Mouse (Mus musculus): ENCODE measurements around the gene Clcn5.

Clcn5 gene

DNA sequence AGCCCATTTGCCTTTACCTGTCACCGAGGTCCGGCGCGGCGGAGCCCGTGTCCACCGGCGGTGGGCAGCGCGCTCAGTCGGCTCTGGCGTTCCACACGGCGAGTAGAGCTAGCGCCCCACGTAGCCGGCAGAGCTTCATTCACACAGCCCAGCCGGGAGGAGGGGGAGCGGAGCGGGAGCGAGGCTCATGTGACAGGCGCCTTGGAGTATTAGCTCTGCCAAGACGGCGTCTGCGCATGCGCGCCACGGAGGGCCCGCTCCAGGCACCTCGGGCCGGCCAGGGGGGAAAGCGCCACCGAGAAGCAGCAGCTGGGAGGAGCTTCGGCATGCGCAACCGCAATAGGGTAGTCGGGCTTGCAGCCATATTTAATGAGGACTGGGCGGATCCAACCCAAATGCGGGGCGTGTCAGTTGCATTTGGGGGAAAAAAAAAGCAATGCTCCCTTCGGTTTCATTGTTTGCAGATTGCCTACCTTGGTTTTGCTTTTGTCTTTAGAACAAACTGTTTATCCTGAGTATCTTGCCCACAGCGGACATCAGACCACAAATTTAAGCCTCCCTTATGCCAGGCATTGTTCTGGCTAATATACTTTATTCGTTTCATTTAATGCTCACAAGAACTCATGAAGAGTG, at the start of gene Clcn5:
Clcn5 (minus strand) TSS at position 270 of the 633 bp plus-strand sequence.
- peak; percentile 96 for DNase-seq

DNA sequence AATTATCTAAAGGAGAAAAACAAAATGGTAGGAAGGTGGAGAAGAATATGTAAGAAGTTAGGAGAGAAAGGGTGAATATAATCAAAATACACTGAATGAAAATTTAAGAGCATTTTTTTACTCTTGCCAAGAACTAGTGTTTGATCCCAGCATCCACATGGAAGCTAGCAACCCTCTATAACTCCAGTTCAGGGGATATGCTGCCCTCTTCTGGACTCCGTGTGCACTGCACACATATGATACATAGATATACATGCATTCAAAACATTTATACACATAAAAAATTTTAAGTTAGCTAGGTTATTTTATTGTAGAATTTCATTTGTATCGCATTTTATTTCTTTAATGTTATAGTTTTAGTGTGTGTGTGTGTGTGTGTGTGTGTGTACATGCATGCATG, 6.3 kb upstream of the Clcn5 start:
- DNase-seq, result no peak

DNA sequence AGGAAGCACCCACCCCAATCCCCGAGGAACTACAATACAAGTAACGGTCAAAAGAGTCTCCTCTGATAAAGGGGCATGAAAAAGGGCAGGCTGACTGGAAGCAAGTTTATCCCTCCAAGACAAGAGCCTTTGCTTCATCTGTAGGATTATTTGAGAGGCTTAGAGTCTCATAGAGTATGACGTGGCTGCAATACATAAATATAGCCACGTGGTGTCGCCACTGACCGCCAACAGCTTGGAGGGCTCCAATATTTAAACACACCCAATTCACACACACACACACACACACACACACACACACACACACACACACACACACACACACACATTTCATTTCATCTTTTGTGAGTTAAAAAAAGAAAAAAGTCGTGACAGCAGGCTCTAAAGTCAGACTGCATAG, 3.1 kb upstream of the Clcn5 start:
- DNase-seq, result peak; percentile 41

DNA sequence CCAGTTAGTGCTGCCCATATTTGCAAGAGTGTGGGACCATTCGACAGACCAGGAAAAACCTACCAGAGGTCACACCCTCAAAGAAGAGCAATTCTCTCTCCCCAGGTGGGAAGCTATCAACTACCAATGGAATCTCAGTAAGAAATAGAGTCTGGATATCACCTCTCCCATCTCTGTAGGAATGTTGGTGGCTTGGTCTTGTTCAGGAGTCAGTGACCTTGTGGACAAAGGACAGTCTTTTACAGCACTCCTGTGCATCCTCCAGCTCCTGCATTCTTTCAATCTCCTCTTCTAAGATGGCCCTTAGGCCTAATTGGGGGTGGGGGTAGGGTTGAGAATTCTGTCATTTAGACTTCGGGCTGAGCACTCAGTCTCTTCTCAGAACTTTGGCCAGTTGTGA, 1.4 kb upstream of the Clcn5 start:
- DNase-seq, result no peak

GRCm38 (mm10) chrX:7318551-7319025, 570 bp downstream of the Clcn5 start:
- DNase-seq, result peak; percentile 5

DNA sequence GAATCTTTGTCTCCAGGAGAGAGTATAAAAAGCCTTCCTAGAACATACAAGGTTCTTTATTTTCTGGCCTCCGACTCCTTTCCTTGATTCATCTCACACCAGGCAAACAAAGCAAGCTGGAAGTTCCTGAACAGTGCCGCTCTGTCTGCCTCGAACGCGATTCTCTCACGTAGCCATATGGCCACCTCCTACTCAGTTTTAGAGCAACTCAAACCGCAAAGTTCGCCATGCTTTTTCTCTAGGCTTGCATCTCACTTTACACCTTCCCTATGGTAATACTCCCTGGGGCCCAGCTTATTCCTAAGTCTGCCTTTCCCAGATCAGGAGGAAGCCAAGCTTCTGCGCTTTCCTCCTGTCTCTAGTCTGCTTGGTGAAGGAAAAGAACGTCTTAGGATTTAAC, 4.0 kb downstream of the Clcn5 start:
- peak; percentile 77 for DNase-seq

DNA sequence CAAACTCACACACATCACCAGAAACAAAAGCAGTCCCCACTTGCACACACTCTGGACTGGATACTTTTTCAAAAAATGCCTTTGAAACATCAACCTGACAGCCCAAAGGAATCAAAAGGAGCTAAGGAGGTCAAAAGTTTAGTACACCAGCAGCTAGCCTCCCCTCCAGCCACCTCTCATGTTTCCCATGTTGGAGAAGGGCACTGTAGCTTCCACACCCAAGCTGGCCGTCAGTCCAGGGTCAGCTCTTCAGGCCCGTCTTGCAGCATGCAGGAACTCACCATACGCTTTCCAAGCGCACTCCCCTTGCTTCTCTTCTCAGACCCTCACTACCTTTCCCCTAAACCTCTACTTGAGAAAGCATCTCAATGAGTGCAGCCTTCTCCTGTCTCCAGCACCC, 4.5 kb downstream of the Clcn5 start:
- no peak for DNase-seq

DNA sequence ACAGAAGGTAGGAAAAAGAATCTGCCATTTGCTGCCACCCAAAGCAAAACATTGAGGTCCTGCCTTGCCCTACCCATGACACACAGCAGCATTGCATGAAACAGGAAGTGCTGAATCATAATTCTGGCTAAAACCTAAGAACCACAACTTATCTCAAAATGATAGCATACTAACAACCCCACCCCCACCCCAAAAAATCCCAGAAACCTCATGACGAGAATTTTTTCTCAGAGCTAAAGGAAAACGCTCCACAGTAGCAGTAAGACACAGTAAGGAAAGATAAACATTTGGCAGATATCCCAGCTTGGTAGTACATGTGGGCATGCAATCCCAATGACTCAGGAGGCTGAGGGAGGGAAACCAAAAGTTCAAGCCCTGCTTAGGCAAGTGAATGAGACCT, 10.9 kb downstream of the Clcn5 start:
- no peak for DNase-seq

- DNase-seq, result no peak
Measured at GRCm38 (mm10) chrX:7306861-7307260, 12.3 kb downstream of the Clcn5 start.

DNA sequence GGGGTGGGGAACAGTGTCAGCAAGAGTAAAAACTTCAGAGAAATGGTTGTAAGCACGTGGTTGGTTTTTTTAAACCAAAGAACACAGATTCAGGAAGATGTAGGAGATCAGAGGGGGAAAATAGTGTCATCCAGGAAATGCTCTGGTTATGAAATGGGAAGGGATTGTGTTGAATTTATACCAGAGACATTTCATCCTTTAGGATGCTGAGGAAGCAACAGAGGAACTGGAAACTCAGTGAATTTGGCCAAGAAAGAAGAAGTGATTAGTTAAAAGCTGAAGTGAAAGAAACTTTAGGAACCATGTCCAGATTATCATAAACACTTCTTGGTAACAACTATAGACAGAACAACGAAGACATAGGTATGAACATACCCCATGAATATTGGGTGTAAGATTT, 26.2 kb downstream of the Clcn5 start:
- no peak for DNase-seq

DNA sequence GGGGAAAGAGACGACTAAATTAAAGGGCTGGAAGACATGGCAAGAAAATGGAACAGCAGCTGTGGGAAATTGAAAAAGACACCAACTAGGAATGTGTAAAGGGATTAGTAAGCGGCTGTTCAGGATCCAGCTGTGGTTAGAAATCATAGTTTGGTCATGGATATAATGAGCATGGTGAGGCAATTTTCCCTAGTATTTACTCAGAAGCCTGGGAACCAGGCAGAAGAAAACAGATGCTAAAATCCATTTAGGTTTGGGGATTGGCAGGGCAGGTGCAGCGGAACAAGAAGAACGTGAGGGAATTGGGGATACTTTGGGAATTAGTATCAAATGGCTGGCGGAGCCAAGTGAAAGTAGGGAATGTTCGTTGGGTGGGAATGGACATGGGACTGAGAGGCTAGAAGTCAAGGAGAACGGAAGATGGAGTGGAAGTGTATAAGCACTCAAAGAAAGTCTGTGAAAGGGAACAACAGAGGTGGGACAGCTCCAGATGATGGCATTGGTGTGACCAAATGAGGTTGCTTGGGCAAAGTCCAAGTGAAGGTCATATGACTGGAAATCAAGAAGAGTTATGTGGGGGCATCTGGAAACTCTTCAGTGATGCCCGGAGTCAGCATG, 26.9 kb downstream of the Clcn5 start:
- no peak for DNase-seq

GRCm38 (mm10) chrX:7288976-7289375, 30.2 kb downstream of the Clcn5 start:
- DNase-seq, result no peak

DNA sequence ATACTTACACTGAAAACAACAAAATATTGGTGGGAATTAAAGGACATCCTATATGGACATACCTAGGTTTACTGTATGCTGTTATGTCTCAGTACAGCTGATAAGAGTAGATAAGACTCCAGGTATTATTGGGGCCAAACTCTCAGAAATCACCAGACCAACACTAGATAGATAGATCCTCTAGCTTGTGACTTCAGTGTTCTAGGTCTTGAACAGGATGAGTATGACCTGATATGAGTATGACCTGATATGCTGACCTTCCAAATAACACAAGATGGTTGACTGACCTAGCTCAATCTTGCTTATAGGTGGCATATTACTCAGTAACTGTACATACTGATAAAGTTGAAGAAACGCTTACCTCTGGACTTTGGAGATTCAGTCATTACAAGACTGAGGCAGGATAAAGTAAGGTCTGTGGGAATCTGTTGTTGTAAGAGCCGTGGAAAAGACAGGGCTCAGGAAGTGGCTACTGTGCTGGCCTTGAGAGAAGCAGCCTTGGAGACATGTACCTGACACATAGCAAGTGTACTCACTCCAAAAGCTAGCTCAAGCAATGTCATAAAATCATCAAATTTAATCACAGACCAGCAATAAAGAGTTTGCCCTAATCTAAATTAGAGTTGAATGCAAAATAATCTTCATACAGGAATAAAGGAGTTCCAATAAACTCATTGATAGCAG, 32.0 kb downstream of the Clcn5 start:
- DNase-seq, result no peak

DNA sequence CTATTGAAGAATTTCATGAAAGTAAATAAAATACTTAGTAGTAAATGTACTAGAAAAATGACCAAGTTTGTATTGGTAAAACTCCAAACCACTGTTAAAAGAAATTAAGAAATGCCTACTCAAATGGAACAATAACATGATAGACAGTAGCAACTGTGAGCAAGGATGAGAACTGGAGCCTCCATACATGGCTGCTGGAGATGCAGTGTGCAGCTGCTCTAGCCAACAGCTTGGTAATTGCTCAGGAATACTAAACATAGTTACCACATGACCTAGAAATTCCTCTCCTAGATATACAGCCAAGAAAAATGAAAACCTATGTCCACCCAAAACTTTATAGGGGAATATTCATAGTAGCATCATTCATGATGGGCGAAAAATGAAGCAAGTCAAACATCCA, 36.5 kb downstream of the Clcn5 start:
- no peak for DNase-seq

DNA sequence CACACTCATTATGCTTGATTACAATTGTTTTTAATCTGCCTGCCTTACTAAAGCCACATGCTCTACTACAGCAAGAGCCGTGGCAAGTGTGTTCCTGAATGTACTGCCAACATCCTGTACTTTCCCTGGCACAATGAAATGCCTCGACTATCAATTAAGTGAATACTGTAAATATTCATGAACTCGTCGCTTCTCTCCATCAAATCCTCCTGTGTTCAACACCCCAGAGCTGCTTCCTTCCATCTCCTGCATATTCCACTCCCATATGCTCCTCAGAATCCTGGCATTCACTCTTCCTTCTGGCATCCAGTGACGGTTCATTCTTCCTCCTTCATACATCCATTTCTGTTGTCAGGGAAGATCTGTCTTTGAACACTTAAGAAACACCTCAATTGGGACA, 39.4 kb downstream of the Clcn5 start:
- no peak for DNase-seq

GRCm38 (mm10) chrX:7276564-7276963, 42.6 kb downstream of the Clcn5 start:
- DNase-seq, result no peak

GRCm38 (mm10) chrX:7261149-7261548, 58.0 kb downstream of the Clcn5 start:
- DNase-seq, result no peak

GRCm38 (mm10) chrX:7260400-7261113, 58.6 kb downstream of the Clcn5 start:
- DNase-seq, result no peak

GRCm38 (mm10) chrX:7259718-7260117, 59.4 kb downstream of the Clcn5 start:
- no peak for DNase-seq

GRCm38 (mm10) chrX:7256022-7256421, 63.1 kb downstream of the Clcn5 start:
- DNase-seq, result no peak

- DNase-seq, result no peak
Measured at GRCm38 (mm10) chrX:7204099-7204498, 115.1 kb downstream of the Clcn5 start.

- DNase-seq, result no peak
Measured at GRCm38 (mm10) chrX:7203535-7203934, 115.6 kb downstream of the Clcn5 start.

GRCm38 (mm10) chrX:7197833-7198232, 121.3 kb downstream of the Clcn5 start:
- no peak for DNase-seq

GRCm38 (mm10) chrX:7190816-7191215, 128.3 kb downstream of the Clcn5 start:
- DNase-seq, result no peak

Data from right cerebral cortex, adult 18-20 months (tissue).